Mouse (Mus musculus): Measurements from ENCODE around the gene Fam129a. TPM values are rescaled to one million over a fixed set of nuclear protein-coding genes. Genes with fewer than 3 reads are reported as not detected.

Gene Fam129a
- total RNA-seq, 2 experiments from 2014 or later, result 2.6 to 5.3 TPM

- intact Hi-C loops (cut with DNase I), result no loop called here
- no peak for DNase-seq
Measured at GRCm38 (mm10) chr1:151660883-151661282, 89.9 kb downstream of the Fam129a start.

GRCm38 (mm10) chr1:151661684-151662439 lies 90.9 kb downstream of the Fam129a start:
- no peak for DNase-seq
- intact Hi-C loops (cut with DNase I), result no loop called here

GRCm38 (mm10) chr1:151662958-151663357 lies 92.0 kb downstream of the Fam129a start:
- no peak for DNase-seq
- intact Hi-C loops (cut with DNase I), result no loop called here

DNA sequence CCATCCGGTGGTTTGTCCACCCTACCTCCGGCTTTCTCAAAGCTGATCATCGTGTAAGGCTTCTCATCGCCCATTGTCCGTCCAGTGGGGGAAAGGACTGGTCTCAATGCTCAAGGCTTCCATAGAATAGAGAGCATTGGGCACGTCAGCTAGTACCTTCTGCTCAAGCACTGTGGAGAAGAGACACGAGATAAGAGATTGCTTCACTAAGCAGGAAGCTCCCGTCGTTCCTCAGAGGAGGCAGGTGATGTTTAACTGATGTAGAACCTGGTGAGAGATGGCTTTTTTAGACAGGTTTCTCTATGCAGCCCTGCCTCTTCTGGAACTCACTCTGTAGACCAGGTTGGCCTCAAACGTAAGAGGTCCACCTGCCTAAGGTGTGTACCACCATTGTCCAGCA lies 93.4 kb downstream of the Fam129a start:
- intact Hi-C loops (cut with DNase I), result no loop called here
- no peak for DNase-seq

- DNase-seq, result no peak
- intact Hi-C loops (cut with DNase I), result no loop called here
Measured at GRCm38 (mm10) chr1:151664837-151665431, 93.9 kb downstream of the Fam129a start.

- intact Hi-C loops (cut with DNase I), result no loop called here
- DNase-seq, result no peak
Measured at GRCm38 (mm10) chr1:151667351-151668074, 96.5 kb downstream of the Fam129a start.

DNA sequence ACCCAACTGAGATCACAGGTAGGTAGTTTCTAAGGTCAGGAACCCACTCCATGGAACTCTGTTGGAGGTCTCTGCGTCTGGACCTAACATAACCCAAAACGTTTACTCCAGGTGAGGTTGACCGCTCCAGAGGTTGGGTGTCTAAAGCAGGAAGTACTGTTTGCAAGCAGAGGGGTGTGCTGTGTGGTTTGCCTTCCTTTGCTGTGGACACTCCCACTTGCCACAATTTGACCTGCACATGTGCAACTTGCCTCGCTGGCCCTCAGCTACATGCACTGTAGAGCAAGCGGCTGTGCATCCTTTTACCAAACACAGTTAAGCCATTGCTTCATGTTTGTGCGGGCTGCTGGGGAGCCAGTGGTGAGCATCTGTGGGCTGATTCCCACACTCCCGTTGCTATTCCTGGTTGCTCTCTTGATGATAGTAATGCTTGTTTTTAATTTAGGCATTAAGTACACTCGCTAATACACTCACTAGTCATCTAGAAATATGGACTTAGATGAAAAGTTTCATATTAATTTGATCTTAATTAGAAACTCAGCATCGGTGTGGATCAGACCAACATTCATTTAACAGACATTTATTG lies 99.1 kb downstream of the Fam129a start:
- intact Hi-C loops (cut with DNase I), result no loop called here
- DNase-seq, result no peak

DNA sequence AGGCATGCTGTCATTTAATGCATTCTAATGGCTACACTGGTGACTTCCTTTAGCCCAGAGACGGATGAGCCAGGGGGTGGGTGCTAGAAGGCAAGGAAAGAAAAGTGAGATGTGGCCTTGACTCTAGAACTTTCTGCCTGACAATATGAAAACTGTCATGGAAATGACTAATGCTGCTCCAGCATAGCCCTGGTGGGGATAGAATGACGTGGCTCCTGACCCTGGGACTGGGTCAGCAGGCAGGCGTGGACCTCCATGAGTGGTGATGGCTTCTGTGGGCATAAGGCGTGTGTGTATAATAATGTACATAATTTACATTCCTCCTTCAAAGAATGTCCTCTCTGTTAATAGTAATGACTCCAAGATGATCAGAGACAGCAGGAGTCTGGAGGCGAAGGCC lies 104.7 kb downstream of the Fam129a start:
- no peak for DNase-seq
- intact Hi-C loops (cut with DNase I), result no loop called here

GRCm38 (mm10) chr1:151677185-151677809 lies 106.3 kb downstream of the Fam129a start:
- intact Hi-C loops (cut with DNase I), result no loop called here
- DNase-seq, result no peak

DNA sequence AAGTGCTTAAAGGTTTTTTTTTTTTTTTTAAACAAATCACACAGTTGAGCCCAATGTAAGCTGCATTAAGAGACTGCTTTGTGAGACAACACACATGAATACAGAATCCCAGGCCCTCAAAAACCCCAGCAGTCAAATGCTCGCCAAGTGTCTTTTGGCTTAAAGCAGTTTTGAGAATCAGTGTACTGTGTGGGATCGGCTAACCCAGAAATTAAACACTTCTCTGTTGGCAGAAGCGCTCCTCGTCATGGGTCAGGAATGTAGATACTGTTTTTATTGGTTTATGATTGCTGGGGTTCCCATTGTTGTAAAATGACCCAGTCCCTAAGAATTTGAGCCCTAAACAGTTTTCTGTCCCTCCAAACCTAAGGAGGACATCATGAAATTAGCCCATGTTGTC lies 107.0 kb downstream of the Fam129a start:
- no peak for DNase-seq
- intact Hi-C loops (cut with DNase I), result no loop called here

DNA sequence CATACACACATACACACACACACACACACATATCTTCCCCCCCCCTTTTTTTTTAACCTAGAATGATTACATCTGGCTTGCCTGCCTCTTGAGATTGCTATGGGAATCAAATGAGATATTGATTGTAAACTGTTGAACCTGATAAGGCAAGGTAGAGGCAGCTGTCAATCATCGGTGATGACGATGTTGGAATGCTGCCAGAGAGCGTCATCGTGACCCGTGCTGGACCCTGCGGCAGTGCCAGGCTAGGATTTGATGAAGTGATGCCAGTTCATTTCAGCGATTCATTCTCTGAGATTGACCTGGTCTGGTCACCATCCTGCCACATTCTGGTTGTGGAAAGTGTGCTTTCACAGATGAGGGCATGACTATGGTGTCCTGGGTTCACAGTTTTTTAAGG lies 108.2 kb downstream of the Fam129a start:
- intact Hi-C loops (cut with DNase I), result no loop called here

DNA sequence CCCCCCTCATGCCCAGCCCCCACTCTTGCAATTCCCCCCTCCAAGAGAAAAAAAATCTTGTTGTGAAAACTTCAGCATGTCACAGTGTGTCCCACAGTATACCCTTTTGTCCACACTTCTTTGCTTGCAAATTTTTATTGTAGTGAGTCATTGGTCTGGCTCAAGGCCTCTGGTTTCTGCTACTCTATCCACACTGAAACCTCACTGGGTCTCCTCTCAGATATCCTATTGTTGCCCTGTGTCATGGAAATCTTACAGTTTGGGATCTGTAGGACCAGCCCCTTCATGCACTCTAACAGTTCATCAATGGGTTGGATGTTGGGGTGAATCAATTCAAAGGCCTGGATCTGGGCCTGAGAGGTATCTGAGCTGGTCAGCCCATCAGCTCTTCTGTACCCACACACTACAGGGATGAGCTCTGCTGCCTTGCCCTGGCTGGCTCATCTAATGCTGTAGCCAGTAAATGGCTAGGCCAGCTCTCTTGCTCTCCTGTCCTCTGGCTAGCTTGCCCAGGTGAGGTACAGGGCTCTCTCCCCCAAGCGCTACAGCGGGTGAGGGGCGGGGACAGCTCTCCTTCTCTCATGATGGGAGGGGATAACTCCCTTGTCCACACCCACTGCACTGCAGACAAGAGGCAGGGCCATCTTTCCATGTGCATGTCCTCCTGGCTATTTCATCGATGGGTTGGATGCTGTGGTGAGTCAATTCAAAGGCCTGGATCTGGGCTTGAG lies 109.1 kb downstream of the Fam129a start:
- intact Hi-C loops (cut with DNase I), result no loop called here
- DNase-seq, result no peak

More for the DNA sequence above, 108.2 kb downstream of the Fam129a start:
- DNase-seq, result no peak

- intact Hi-C loops (cut with DNase I), result no loop called here
Measured at GRCm38 (mm10) chr1:151680971-151681370, 110.0 kb downstream of the Fam129a start.

GRCm38 (mm10) chr1:151682896-151683295 lies 111.9 kb downstream of the Fam129a start:
- intact Hi-C loops (cut with DNase I), result no loop called here
- no peak for DNase-seq

More at GRCm38 (mm10) chr1:151680971-151681370, 110.0 kb downstream of the Fam129a start:
- peak; percentile 57 for DNase-seq

- no peak for DNase-seq
- intact Hi-C loops (cut with DNase I), result no loop called here
Measured at GRCm38 (mm10) chr1:151684451-151684892, 113.5 kb downstream of the Fam129a start.

GRCm38 (mm10) chr1:151684978-151685377 lies 114.0 kb downstream of the Fam129a start:
- intact Hi-C loops (cut with DNase I), result no loop called here

GRCm38 (mm10) chr1:151685666-151686309 lies 114.8 kb downstream of the Fam129a start:
- intact Hi-C loops (cut with DNase I), result no loop called here
- peak; percentile 18 for DNase-seq

More at GRCm38 (mm10) chr1:151684978-151685377, 114.0 kb downstream of the Fam129a start:
- DNase-seq, result no peak

DNA sequence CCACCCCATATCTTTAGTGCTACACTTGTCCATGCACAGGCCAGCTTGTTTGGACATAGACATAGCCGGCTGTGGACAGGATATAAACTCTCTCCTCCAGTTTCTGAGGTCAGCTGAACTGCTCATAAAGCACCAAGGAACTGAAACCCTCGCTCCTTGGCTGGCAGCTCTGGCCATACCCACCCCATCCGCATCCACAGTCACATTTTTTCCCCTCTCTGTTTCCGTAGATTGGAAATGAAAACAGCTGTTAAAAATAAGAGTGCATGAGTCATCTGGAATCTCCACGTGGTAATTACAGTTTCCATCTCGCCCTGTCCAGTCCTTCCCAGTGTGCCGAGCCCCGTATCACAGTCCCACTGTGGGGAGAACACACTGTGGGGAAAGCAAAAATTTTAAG lies 115.7 kb downstream of the Fam129a start:
- intact Hi-C loops (cut with DNase I), result no loop called here

DNA sequence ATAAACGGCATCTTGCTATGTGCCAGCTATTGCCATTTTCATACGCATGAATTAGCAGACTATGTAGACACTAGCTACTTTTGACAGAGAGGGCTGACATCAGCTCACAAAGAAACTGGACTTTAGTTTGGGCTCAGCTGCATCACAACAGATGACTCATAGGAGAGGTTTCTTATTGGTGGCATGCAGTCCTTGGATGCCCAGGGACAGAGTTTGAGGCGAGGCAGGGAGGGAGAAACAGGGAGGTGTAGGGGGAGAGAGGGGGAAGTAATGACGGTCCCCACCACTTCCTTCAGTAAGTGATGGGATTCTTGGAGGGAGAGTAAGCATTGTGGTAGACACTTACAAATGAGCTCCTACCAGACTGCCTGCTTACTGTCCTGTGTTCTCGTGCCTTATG lies 118.0 kb downstream of the Fam129a start:
- intact Hi-C loops (cut with DNase I), result no loop called here
- no peak for DNase-seq

More for the DNA sequence above, 115.7 kb downstream of the Fam129a start:
- DNase-seq, result no peak

- intact Hi-C loops (cut with DNase I), result no loop called here
- no peak for DNase-seq
Measured at GRCm38 (mm10) chr1:151689561-151689960, 118.6 kb downstream of the Fam129a start.
